Mouse (Mus musculus) liver, embryonic 11.5 days (tissue): ENCODE results near the gene 1600014C10Rik. TPM values are rescaled to one million over a fixed set of nuclear protein-coding genes. Genes with fewer than 3 reads are reported as not detected.

Experiments used
- ATAC-seq: fragments of 200-750 bp; cut with Nextera tagmentation; replicated peaks from 2 replicates; pipeline ENCODE4 v1.8.0; 2017; ENCODE audit warnings: moderate number of reproducible peaks, mild to moderate bottlenecking, moderate TSS enrichment, moderate library complexity; ENCODE audit not compliant: low FRiP score
- DNase-seq: peaks from one replicate; pipeline ENCODE4 v3.0.0-alpha.2; 2017; ENCODE audit warnings: low spot score
- H3K27ac ChIP-seq: fragments of 300-500 bp; sonication (generic); 2 replicates; pipeline ENCODE4 v1.5.1; 2014; ENCODE audit warnings: mild to moderate bottlenecking, low read depth, low read length, control low read depth
- H3K27me3 ChIP-seq: fragments of 300-500 bp; sonication (generic); replicated peaks from 2 replicates; pipeline ENCODE4 v1.6.1; 2014; ENCODE audit warnings: low read length, mixed read lengths; ENCODE audit not compliant: control insufficient read depth, insufficient read depth
- H3K36me3 ChIP-seq: fragments of 300-500 bp; sonication (generic); 2 replicates; pipeline ENCODE4 v1.6.1; 2014; ENCODE audit warnings: mild to moderate bottlenecking, low read length, moderate library complexity, mixed read lengths; ENCODE audit not compliant: control insufficient read depth, insufficient read depth
- H3K4me1 ChIP-seq: fragments of 300-500 bp; sonication (generic); replicated peaks from 2 replicates; pipeline ENCODE4 v1.6.1; 2014; ENCODE audit warnings: low read length, mixed read lengths; ENCODE audit not compliant: control insufficient read depth, insufficient read depth
- H3K4me2 ChIP-seq: fragments of 300-500 bp; sonication (generic); 2 replicates; pipeline ENCODE4 v1.6.1; 2014; ENCODE audit warnings: mild to moderate bottlenecking, control low read depth, moderate library complexity
- H3K4me3 ChIP-seq: fragments of 300-500 bp; sonication (generic); 2 replicates; pipeline ENCODE4 v1.5.1; 2014; ENCODE audit warnings: low read depth, low read length, control low read depth
- H3K9ac ChIP-seq: fragments of 300-500 bp; sonication (generic); 2 replicates; pipeline ENCODE4 v1.6.1; 2014; ENCODE audit warnings: low read depth, low read length, control low read depth
- H3K9me3 ChIP-seq: fragments of 300-500 bp; sonication (generic); 2 replicates; pipeline ENCODE4 v1.6.1; 2016; ENCODE audit warnings: low read length, inconsistent platforms, mixed read lengths; ENCODE audit not compliant: control insufficient read depth
- WGBS: fragments of 180-500 bp; shearing (Covaris S2); extraction: QIAGEN DNeasy Blood & Tissue Kit; methylation state at CpG from one replicate; pipeline ENCODE4 v1.1.7; 2014; 5-methylcytosine and 5-hydroxymethylcytosine counted together
- polyA plus RNA-seq: library from polyadenylated mRNA; unstranded; fragments of >200 nt; fragmentation: Nextera tagmentation; extraction: Ambion mirVana; gene quantifications from 2 replicates; pipeline ENCODE4 v1.2.1, GENCODE M21; 2014

The 1600014C10Rik gene
- polyA plus RNA-seq, 1 experiment from 2014 or later = 12.4 TPM

GRCm38 (mm10) chr7:38215281-38215680 lies 32.3 kb downstream of the 1600014C10Rik start:
- H3K9me3 ChIP-seq = no peaks in the 10 kb centered on the region
- H3K4me2 ChIP-seq = no peak overlapping the region
- 0 out of 2 replicates have a peak, but pooled peaks cover 3% of the 10 kb centered on the region for H3K4me1 ChIP-seq
- 63% methylated on average over 7 of the region's 7 CpGs for WGBS
- H3K27me3 ChIP-seq = no peaks in the 10 kb centered on the region
- DNase-seq (no peak), ATAC-seq (no peak)
- no peak overlapping the region for H3K27ac ChIP-seq
- H3K4me3 ChIP-seq = no peak overlapping the region
- no peak overlapping the region for H3K9ac ChIP-seq
- H3K36me3 ChIP-seq = no peaks in the 10 kb centered on the region

- no peak overlapping the region for H3K4me2 ChIP-seq
- no peak for ATAC-seq
- 0 out of 2 replicates have a peak, but pooled peaks cover 3% of the 10 kb centered on the region for H3K4me1 ChIP-seq
- no peaks in the 10 kb centered on the region for H3K9me3 ChIP-seq
- no peak overlapping the region for H3K4me3 ChIP-seq
- H3K27me3 ChIP-seq = no peaks in the 10 kb centered on the region
- DNase-seq = no peak
- WGBS = 84% methylated on average over 6 of the region's 6 CpGs
- H3K36me3 ChIP-seq = no peaks in the 10 kb centered on the region
- no peak overlapping the region for H3K9ac ChIP-seq
- no peak overlapping the region for H3K27ac ChIP-seq
Observed at GRCm38 (mm10) chr7:38215697-38216096, 32.7 kb downstream of the 1600014C10Rik start.

DNA sequence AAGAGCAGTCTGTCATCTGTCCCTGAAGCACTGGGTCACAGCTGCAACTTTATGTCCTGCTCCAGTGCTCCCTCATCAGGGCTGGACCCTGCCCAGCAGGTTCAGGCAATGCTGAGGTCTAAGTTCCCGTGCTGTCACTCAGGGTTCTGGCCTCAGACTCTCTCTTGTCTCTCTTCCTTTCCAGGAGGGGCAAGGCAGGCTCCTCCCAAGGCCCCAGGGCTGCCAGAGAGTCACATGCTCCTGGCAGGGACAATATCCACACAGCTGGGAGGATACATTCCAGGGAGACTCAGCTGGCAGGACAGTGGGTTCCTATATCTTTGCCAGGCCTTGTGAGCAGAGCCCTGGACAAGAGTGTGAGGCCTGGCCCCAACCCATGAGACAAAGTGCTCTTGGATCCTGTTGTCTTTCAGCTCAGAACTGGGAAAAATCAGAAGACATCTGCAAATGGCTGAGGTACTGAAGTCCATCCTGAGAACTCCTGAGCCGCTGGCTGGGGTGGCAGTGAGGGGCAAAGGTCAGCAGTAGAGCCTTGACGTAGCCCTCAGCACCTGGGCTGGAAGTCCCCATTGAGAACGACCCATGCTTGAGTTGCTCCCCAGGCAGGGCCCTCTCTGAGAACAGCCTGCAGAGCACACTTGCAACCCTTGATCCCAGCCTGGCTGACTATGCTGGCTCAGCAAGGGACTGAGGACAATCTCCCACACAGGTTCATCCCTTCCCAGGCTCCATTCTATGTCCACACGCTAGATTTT lies 34.6 kb downstream of the 1600014C10Rik start:
- H3K27ac ChIP-seq = no peak overlapping the region
- H3K36me3 ChIP-seq = no peaks in the 10 kb centered on the region
- H3K9ac ChIP-seq = no peak overlapping the region
- no peak overlapping the region for H3K4me2 ChIP-seq
- H3K9me3 ChIP-seq = no peaks in the 10 kb centered on the region
- no peaks in the 10 kb centered on the region for H3K27me3 ChIP-seq
- no peaks in the 10 kb centered on the region for H3K4me1 ChIP-seq
- WGBS = 72% methylated on average over 5 of the region's 5 CpGs
- H3K4me3 ChIP-seq = no peak overlapping the region
- ATAC-seq (no peak), DNase-seq (no peak)

DNA sequence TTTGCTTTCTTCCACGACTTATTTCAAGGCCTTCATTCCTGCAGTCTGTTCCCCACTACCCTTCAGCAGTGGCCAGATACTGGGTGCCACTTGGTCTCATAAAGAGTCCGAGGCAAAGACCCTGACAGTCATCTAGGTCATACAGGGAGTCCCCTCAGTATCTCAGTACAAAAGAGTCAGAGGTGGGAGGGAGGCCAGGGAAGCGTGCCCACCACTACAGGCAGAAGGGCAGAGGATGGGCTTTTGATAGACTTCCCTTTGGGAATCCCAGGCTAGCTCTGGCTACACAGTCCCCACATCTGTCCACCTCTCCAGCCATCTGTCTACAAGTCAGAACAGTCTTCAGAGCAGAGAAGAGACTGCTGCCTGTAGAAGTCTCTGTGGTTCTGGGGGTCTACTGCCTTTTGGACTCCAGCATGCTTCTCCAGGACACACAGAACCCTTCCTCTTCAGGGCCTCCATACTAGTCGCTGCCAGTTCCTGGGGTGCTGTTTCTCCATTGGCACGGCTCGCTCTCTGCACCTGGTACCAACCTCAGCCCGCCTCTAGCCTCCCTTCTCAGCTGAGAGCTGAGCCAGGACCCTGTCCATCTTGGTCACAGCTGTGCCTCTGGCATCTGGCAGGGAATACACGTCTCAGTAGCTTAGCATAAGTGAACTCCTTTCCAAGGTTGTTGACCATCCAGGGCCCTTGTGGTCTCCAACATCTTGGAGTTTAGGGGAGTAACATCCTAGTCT lies 35.8 kb downstream of the 1600014C10Rik start:
- H3K4me3 ChIP-seq = no peak overlapping the region
- no peak overlapping the region for H3K27ac ChIP-seq
- no peaks in the 10 kb centered on the region for H3K27me3 ChIP-seq
- no peaks in the 10 kb centered on the region for H3K4me1 ChIP-seq
- H3K9me3 ChIP-seq = no peaks in the 10 kb centered on the region
- 72% methylated on average over 8 of the region's 8 CpGs for WGBS
- no peak overlapping the region for H3K9ac ChIP-seq
- H3K4me2 ChIP-seq = no peak overlapping the region
- ATAC-seq (no peak), DNase-seq (no peak)
- H3K36me3 ChIP-seq = no peaks in the 10 kb centered on the region

- Histone ChIP-seq H3K27ac (no peak overlapping the region), H3K36me3 (no peaks in the 10 kb centered on the region), H3K4me3 (no peak overlapping the region), H3K27me3 (no peaks in the 10 kb centered on the region), H3K9ac (no peak overlapping the region), H3K4me1 (no peaks in the 10 kb centered on the region), H3K9me3 (no peaks in the 10 kb centered on the region), H3K4me2 (no peak overlapping the region)
- DNase-seq = no peak
- WGBS = 82% methylated on average over 4 of the region's 4 CpGs
- ATAC-seq = no peak
Observed at GRCm38 (mm10) chr7:38219526-38219925, 36.5 kb downstream of the 1600014C10Rik start.

DNA sequence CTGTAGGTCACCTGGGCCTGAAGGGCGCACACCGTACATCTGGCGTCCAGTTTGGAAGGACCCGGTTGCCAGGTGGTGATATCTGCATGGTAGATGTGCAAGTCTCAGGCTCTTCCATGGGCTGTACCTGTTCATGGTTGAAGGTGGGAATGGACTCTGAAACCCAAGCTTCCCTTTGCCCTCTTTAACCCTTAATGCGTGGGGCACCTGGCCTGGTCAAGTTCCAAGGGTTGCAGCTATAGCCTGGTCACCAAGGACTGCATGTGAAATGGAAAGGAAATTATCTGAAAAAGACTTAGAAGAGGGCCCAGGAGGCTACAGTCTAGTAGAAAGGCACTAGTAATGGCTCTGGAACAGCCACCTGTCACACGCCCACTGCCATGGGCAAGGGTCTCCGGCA lies 37.8 kb downstream of the 1600014C10Rik start:
- ATAC-seq = no peak
- Histone ChIP-seq H3K4me1 (no peaks in the 10 kb centered on the region), H3K4me3 (no peak overlapping the region), H3K9me3 (no peaks in the 10 kb centered on the region), H3K36me3 (no peaks in the 10 kb centered on the region), H3K9ac (no peak overlapping the region), H3K27ac (no peak overlapping the region), H3K4me2 (no peak overlapping the region), H3K27me3 (no peaks in the 10 kb centered on the region)
- 94% methylated on average over 7 of the region's 7 CpGs for WGBS
- no peak for DNase-seq

DNA sequence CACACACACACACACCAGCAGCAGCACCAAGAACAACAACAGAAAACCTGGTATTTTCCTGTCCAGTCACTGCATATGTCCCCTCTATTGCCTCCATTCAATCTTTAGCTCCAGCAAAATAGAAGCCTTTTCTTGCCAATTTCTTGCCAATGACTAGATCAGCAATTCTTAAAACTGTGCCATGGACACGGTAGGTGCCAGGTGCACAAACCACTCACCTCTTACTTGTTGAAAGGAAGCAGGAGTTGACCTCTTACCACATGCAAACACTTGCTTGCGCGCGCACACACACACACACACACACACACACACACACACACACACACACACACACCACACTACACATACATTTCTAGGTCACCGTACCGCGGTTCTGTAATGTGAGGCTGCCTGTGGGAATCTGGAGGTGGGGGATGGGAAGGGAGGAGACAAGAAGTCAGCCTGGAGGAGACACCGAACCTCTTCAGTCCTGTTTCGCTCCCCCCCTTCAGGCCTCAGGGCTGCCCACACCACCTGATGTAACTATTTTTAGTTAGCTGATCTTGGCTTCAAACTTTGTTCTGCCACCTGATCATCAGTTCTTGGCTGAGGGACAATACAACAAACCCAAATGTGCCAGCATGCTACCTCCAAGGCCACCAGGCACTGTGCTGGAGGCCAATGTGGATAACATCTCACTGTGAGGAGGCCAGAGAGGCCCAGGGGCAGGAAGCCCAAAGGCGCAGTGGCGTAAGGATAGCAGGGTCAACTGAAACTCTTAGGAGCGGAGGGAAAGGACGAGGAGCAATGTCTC lies 41.8 kb downstream of the 1600014C10Rik start:
- Histone ChIP-seq H3K4me2 (no peak overlapping the region), H3K36me3 (no peaks in the 10 kb centered on the region), H3K9ac (no peak overlapping the region), H3K9me3 (no peaks in the 10 kb centered on the region), H3K4me1 (no peaks in the 10 kb centered on the region; the same call in 1 of the 2 replicates), H3K4me3 (no peak overlapping the region), H3K27ac (no peak overlapping the region), H3K27me3 (peaks cover 4% of the 10 kb centered on the region; the same call in 1 of the 2 replicates)
- no peak for DNase-seq
- WGBS = 76% methylated on average over 13 of the region's 13 CpGs
- no peak for ATAC-seq

GRCm38 (mm10) chr7:38226226-38226625 lies 43.2 kb downstream of the 1600014C10Rik start:
- DNase-seq = no peak
- H3K4me2 ChIP-seq = no peak overlapping the region
- ATAC-seq = no peak
- no peaks in the 10 kb centered on the region for H3K36me3 ChIP-seq
- 83% methylated on average over 2 of the region's 2 CpGs for WGBS
- no peak overlapping the region for H3K9ac ChIP-seq
- no peak overlapping the region for H3K4me3 ChIP-seq
- H3K27me3 ChIP-seq = peaks cover 9% of the 10 kb centered on the region; the same call in 1 of the 2 replicates
- H3K27ac ChIP-seq = no peak overlapping the region
- no peaks in the 10 kb centered on the region; the same call in none of the 2 replicates for H3K4me1 ChIP-seq
- no peaks in the 10 kb centered on the region for H3K9me3 ChIP-seq
